Mouse (Mus musculus): ENCODE measurements around the gene Cdc25a. TPM values are rescaled to one million over a fixed set of nuclear protein-coding genes. Genes with fewer than 3 reads are reported as not detected.

Cdc25a gene
- 4.0 and 5.6 TPM in 2 replicates for polyA plus RNA-seq (2012; rRNA removed)

DNA sequence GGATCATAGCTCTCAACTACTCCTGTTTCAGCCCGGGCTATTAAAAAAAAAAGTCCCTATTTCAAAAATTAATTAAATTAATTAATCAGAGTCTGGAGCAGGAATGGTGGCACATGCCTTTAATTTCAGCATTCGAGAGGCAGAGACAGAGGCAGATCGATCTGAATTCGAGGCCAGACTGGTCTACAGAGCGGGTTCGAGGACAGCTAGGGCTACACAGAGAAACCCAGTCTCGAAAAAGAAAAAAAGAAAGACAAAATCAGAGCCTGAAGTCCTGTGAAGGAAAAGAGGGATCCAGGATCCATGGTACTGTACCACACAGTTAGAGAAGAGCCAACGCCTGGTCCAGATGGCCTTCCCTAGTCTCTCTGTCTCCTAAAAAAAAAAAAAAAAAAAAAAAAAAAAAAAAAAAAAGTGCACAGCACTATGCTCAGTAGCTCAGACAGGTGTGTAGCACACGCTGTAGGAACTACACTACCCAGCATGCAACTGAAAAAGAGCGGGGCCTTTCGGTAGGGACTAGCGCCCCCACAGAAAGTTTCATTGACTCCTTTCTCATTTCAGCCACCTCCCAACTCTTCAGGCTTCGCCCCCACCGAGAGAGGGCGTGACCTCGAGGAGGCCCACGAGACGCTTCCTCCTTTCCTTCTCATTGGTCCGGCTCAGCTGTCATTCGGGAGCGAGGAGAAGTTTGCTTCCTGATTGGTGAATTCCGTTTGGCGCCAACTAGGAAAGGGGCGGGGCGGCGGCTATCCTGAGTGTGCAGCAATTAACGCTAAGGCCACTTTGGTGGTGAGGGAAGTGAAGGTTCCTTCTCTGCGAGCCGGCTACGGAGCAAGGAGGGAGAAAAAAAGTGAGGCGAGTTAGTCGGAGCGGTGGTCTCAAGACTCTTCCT lies at the start of gene Cdc25a:
Cdc25a (plus strand) TSS at position 783 of the 895 bp plus-strand sequence.
- peak; percentile 97 to 99 for DNase-seq (ENCODE audit: low read depth in 1 of 2, low spot score in 2 of 2)
- WGBS: 9% methylated on average over 33 of the region's 33 CpGs
- TF ChIP-seq CTCF (IDR thresholded peaks at IDR 0.05; ENCODE audit: extremely low read depth, insufficient read depth, insufficient read length, insufficient replicate concordance) (peak; percentile 36; the same call in 1 of the 2 replicates), POLR2A (IDR thresholded peaks at IDR 0.05; ENCODE audit: low read depth, low read length) (peak; percentile 25; the same call in 1 of the 2 replicates)
- Histone ChIP-seq H3K36me3 (ENCODE audit: control insufficient read depth, insufficient read depth, low read length) (peaks cover 6% of the 10 kb centered on the region), H3K27me3 (ENCODE audit: control insufficient read depth, insufficient read depth, low read length) (no peaks in the 10 kb centered on the region), H3K4me1 (ENCODE audit: control insufficient read depth, insufficient read depth, insufficient read length) (peaks cover 6% of the 10 kb centered on the region), H3K27ac (ENCODE audit: insufficient read depth, low read length) (peak within 1 kb of the TSS; percentile 40), H3K4me3 (ENCODE audit: extremely low read depth, insufficient read depth, insufficient read length) (peak within 1 kb of the TSS; percentile 67)

DNA sequence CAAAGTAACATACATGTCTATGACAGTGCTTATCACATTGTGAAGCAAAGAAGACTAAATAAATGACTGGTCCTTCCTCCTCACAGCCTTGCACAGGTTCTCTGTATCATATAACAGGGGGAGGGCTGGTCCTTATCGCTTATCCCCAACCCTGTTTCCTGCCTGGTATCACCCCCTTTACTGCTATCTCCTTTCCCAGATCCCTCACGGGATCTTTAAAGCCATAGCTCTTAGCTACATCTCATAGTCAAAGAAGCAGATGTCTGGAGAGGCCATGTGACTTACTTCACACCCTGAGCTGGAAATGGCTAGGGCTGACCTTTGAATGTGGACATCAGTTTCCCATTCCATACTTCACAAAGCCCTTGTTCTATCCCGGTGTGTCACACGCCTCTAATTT lies 49.6 kb upstream of the Cdc25a start:
- 34% methylated on average over 4 of the region's 4 CpGs for WGBS
- H3K4me3 ChIP-seq (ENCODE audit: extremely low read depth, insufficient read depth, insufficient read length): no peak overlapping the region
- no peak for DNase-seq (ENCODE audit: low read depth in 1 of 2, low spot score in 2 of 2)
- no peaks in the 10 kb centered on the region for H3K36me3 ChIP-seq (ENCODE audit: control insufficient read depth, insufficient read depth, low read length)
- H3K27ac ChIP-seq (ENCODE audit: insufficient read depth, low read length): no peak overlapping the region
- no peaks in the 10 kb centered on the region for H3K27me3 ChIP-seq (ENCODE audit: control insufficient read depth, insufficient read depth, low read length)
- TF ChIP-seq CTCF (IDR thresholded peaks at IDR 0.05; ENCODE audit: extremely low read depth, insufficient read depth, insufficient read length, insufficient replicate concordance) (no peak), POLR2A (IDR thresholded peaks at IDR 0.05; ENCODE audit: low read depth, low read length) (no peak)
- no peaks in the 10 kb centered on the region for H3K4me1 ChIP-seq (ENCODE audit: control insufficient read depth, insufficient read depth, insufficient read length)

DNA sequence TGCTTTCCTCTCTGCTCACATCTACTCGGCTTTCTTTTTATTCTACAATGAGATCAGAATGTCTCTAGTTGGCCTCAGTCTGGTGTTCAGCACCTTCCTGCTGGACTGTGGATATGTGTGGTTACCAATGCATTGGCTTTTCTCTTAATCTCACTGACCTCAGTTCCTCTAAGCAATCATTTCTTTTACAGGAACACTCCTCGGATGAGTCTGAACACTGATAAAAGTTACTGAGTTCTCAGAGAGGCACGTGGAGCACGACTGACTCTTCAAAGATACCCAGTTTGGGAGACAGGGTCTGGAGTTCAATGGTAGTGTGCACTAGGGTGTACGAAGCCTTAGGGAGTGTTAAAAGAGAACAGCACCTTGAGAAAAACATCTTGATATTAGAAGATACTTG lies 49.2 kb upstream of the Cdc25a start:
- 51% methylated on average over 5 of the region's 5 CpGs for WGBS
- TF ChIP-seq POLR2A (IDR thresholded peaks at IDR 0.05; ENCODE audit: low read depth, low read length): no peak
- no peak for TF ChIP-seq CTCF (IDR thresholded peaks at IDR 0.05; ENCODE audit: extremely low read depth, insufficient read depth, insufficient read length, insufficient replicate concordance)

DNA sequence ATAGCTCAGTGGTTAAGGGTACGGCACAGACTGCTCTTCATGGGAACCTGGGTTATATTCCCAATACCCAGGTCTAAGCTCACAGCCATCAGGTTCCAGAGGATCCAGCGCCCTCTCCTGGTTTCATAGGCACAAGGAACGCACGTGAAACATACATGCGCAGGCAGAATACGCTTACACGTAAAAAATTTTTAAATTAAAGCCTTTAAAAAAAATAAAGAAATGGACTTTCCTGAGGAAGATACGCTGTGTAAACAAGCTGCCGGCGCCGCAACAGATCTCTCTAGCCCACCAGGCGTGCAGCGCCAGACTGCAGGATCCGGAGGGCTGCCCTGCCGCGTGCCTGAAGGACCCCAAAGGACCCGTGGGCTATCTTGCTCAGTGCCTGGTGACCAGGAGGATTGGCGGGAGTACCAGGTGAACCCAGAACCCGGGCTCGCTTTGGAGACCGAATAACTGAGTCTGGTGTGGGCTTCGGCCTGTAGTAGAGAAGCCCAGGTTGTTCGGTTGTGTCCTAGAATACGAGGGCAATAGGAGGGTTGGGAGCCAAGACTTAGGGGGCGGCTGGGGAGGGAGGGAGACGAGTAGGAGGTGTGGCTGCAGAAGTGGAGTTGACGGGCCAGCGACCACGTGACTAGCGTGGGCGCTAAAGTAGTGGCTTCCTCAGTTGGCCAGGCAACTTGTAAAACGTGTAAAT lies 42.8 kb upstream of the Cdc25a start, which contains the start of gene Nme6:
Nme6 (plus strand) TSS at position 359 of the 697 bp plus-strand sequence.
- peaks cover 7% of the 10 kb centered on the region for H3K4me1 ChIP-seq (ENCODE audit: control insufficient read depth, insufficient read depth, insufficient read length)
- no peaks in the 10 kb centered on the region for H3K36me3 ChIP-seq (ENCODE audit: control insufficient read depth, insufficient read depth, low read length)
- peak; percentile 79 to 81 for DNase-seq (ENCODE audit: low read depth in 1 of 2, low spot score in 2 of 2)
- no peak; the same call in 1 of the 2 replicates for TF ChIP-seq POLR2A (IDR thresholded peaks at IDR 0.05; ENCODE audit: low read depth, low read length)
- TF ChIP-seq CTCF (IDR thresholded peaks at IDR 0.05; ENCODE audit: extremely low read depth, insufficient read depth, insufficient read length, insufficient replicate concordance): peak; percentile 33; the same call in 1 of the 2 replicates
- H3K27me3 ChIP-seq (ENCODE audit: control insufficient read depth, insufficient read depth, low read length): no peaks in the 10 kb centered on the region
- H3K4me3 ChIP-seq (ENCODE audit: extremely low read depth, insufficient read depth, insufficient read length): peak within 1 kb of the TSS; percentile 81
- WGBS: under 1% methylated on average over 32 of the region's 32 CpGs
- peak within 1 kb of the TSS; percentile 75 for H3K27ac ChIP-seq (ENCODE audit: insufficient read depth, low read length)

More for the DNA sequence above, 49.2 kb upstream of the Cdc25a start:
- DNase-seq (ENCODE audit: low read depth in 1 of 2, low spot score in 2 of 2): no peak
- no peaks in the 10 kb centered on the region for H3K4me1 ChIP-seq (ENCODE audit: control insufficient read depth, insufficient read depth, insufficient read length)
- H3K27me3 ChIP-seq (ENCODE audit: control insufficient read depth, insufficient read depth, low read length): no peaks in the 10 kb centered on the region
- no peak overlapping the region for H3K27ac ChIP-seq (ENCODE audit: insufficient read depth, low read length)
- no peaks in the 10 kb centered on the region for H3K36me3 ChIP-seq (ENCODE audit: control insufficient read depth, insufficient read depth, low read length)
- H3K4me3 ChIP-seq (ENCODE audit: extremely low read depth, insufficient read depth, insufficient read length): no peak overlapping the region

DNA sequence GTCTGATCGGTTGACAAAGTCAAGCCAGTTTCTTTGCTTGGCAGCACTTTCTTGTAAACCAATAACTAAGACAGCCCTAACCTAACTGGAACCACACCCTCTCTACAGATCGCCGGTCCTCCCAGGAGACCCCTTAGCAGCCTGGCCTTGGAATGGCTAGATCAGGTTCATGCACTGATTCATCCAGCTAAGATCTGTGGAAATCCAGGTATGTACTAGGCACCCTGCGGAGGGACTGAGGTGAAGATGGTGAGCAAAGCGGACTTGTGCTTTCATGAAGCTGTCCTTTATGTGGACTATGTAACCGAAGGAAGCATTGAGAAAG lies 42.3 kb upstream of the Cdc25a start:
- Histone ChIP-seq H3K4me1 (ENCODE audit: control insufficient read depth, insufficient read depth, insufficient read length) (peaks cover 7% of the 10 kb centered on the region), H3K27me3 (ENCODE audit: control insufficient read depth, insufficient read depth, low read length) (no peaks in the 10 kb centered on the region), H3K4me3 (ENCODE audit: extremely low read depth, insufficient read depth, insufficient read length) (peak overlapping the region; percentile 81), H3K27ac (ENCODE audit: insufficient read depth, low read length) (peak overlapping the region; percentile 75; the same call in 1 of the 2 replicates), H3K36me3 (ENCODE audit: control insufficient read depth, insufficient read depth, low read length) (no peaks in the 10 kb centered on the region)
- no peak for DNase-seq (ENCODE audit: low read depth in 1 of 2, low spot score in 2 of 2)
- 7% methylated on average over 6 of the region's 6 CpGs for WGBS
- TF ChIP-seq POLR2A (IDR thresholded peaks at IDR 0.05; ENCODE audit: low read depth, low read length) (no peak), CTCF (IDR thresholded peaks at IDR 0.05; ENCODE audit: extremely low read depth, insufficient read depth, insufficient read length, insufficient replicate concordance) (no peak)

DNA sequence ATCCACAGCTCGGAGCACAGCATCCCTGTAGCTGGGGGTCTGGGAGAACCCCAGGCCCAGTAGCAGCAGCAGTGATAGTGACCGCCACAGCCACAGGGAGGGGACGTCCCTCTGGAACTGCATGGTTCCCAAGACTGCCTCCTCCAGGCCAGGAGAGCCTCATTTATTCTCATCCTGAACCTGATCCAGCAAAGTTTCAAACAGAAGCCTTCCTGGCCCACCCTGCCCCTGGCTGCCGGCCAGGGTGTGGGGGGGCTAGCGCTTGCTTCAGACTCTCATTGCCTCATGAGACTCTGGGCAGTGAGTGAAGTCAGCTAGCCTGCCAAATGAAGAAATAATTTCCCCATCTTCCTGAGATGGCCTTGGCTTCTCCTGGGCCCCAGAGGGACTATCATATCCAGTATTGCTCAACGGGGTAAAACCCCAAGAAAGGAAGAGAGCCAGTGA lies 26.0 kb upstream of the Cdc25a start, which contains the start of gene Camp:
Camp (minus strand) TSS at position 306 of the 447 bp plus-strand sequence.
- TF ChIP-seq POLR2A (IDR thresholded peaks at IDR 0.05; ENCODE audit: low read depth, low read length) (no peak), CTCF (IDR thresholded peaks at IDR 0.05; ENCODE audit: extremely low read depth, insufficient read depth, insufficient read length, insufficient replicate concordance) (no peak)
- Histone ChIP-seq H3K27me3 (ENCODE audit: control insufficient read depth, insufficient read depth, low read length) (no peaks in the 10 kb centered on the region), H3K36me3 (ENCODE audit: control insufficient read depth, insufficient read depth, low read length) (no peaks in the 10 kb centered on the region), H3K27ac (ENCODE audit: insufficient read depth, low read length) (no peak within 1 kb of the TSS), H3K4me3 (ENCODE audit: extremely low read depth, insufficient read depth, insufficient read length) (no peak within 1 kb of the TSS), H3K4me1 (ENCODE audit: control insufficient read depth, insufficient read depth, insufficient read length) (no peaks in the 10 kb centered on the region)
- no peak for DNase-seq (ENCODE audit: low read depth in 1 of 2, low spot score in 2 of 2)
- WGBS: 79% methylated on average over 6 of the region's 6 CpGs

All from spleen, adult 2 months (tissue).